Mouse (Mus musculus) intestine, embryonic 16.5 days (tissue): ENCODE measurements around the gene Cnppd1. TPM values are rescaled to one million over a fixed set of nuclear protein-coding genes. Genes with fewer than 3 reads are reported as not detected.
A peak's percentile ranks its signal among the peaks of the same experiment; 100 is the strongest.

Experiments
- ATAC-seq: fragments of 200-750 bp; cut with Nextera tagmentation; 2 replicates; pipeline ENCODE4 v1.8.0; 2017; ENCODE audit warnings: moderate TSS enrichment, moderate library complexity
- H3K27ac ChIP-seq: fragments of 300-500 bp; sonication (generic); 2 replicates; pipeline ENCODE4 v1.5.1; 2014; ENCODE audit warnings: mild to moderate bottlenecking, low read length
- H3K27me3 ChIP-seq: fragments of 300-500 bp; sonication (generic); replicated peaks from 2 replicates; pipeline ENCODE4 v1.6.1; 2014; ENCODE audit warnings: low read length, control low read depth, mixed read lengths; ENCODE audit not compliant: control insufficient read depth, insufficient read depth
- H3K36me3 ChIP-seq: fragments of 300-500 bp; sonication (generic); 2 replicates; pipeline ENCODE4 v1.6.1; 2014; ENCODE audit warnings: low read length, control low read depth; ENCODE audit not compliant: control insufficient read depth, insufficient read depth
- H3K4me1 ChIP-seq: fragments of 300-500 bp; sonication (generic); 2 replicates; pipeline ENCODE4 v1.6.1; 2014; ENCODE audit warnings: low read length, control low read depth, mixed read lengths; ENCODE audit not compliant: control insufficient read depth, insufficient read depth
- H3K4me2 ChIP-seq: fragments of 300-500 bp; sonication (generic); 2 replicates; pipeline ENCODE4 v1.6.1; 2014; ENCODE audit warnings: low read depth, low read length, control low read depth
- H3K4me3 ChIP-seq: fragments of 300-500 bp; sonication (generic); 2 replicates; pipeline ENCODE4 v1.5.1; 2014; ENCODE audit warnings: mild to moderate bottlenecking, low read length
- H3K9ac ChIP-seq: fragments of 300-500 bp; sonication (generic); 2 replicates; pipeline ENCODE4 v1.6.1; 2014; ENCODE audit warnings: low read depth, low read length
- H3K9me3 ChIP-seq: fragments of 300-500 bp; sonication (generic); 2 replicates; pipeline ENCODE4 v1.6.1; 2016; ENCODE audit warnings: low read length, control low read depth; ENCODE audit not compliant: control insufficient read depth
- WGBS: fragments of 180-500 bp; shearing (Covaris S2); extraction: QIAGEN DNeasy Blood & Tissue Kit; methylation state at CpG from one replicate; pipeline ENCODE4 v1.1.7; 2014; 5-methylcytosine and 5-hydroxymethylcytosine counted together
- polyA plus RNA-seq: library from polyadenylated mRNA; unstranded; fragments of >200 nt; fragmentation: Nextera tagmentation; extraction: Ambion mirVana; gene quantifications from 2 replicates; pipeline ENCODE4 v1.2.1, GENCODE M21; 2015

Cnppd1 gene
- polyA plus RNA-seq, 1 experiment from 2014 or later: 49.1 TPM

DNA sequence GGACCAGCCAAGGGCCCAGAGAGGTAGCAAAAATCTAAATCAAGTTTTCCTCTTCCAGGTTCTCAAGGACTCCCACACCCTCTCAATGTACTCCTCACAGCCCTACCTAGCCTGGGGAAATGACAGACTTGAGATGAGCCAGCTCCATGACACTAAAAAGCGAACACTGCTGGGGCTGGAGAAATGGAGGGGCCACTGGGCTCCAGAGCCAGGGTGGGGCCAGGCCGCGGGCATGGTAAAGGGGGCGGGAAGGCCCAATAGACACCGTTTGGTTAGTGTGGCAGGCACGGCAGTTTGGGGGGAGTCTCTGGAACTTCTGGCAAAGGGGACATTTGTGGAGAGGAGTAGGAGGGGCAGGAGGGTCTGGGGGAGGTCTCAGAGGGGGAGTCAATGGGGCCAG is 6.2 kb downstream of the Cnppd1 start:
- ATAC-seq: no peak
- WGBS: 83% methylated on average over 6 of the region's 6 CpGs

DNA sequence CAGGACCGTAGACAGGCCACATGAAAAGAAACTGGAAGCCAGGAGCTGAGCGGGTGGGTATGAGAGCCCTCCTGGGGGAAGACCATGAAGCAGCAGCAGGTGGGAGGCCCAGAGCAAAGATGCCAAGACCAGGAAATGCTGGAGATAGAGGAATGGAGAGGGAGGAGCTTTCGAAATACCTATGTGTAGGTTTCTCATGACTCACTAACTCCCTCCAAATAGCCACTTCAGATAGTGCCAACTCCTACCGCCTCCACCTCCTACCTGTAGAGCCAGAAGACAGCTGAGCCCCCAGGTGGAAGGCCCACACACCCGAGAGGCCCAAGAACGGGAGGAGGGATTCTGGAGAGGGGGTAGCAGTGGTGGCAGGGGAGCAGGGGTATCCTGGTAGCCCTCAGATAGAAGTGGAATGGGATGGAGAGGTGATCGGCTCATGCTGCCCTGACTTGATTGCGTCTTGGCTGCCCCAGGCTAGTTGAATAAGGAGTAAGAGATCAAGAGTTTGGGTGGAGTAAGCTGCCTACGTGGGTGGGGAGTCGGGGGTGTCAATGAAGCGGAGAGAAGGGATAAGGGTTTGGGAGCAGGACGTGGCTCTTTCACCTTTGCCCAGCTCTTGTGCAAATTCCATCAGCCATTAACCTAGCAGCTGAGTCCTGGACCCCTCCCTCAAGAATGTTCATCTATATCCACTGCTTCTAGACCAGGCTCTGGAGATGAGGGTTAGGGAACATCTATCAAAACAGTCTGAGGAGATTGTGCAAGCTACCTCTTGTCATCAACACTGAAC is 8.9 kb downstream of the Cnppd1 start, which contains the start of gene Slc23a3:
Gene Slc23a3, minus strand, starts transcription at position 470 of the 787 bp plus-strand sequence.
- no peak within 1 kb of the TSS for H3K4me2 ChIP-seq
- peaks cover 21% of the 10 kb centered on the region for H3K36me3 ChIP-seq
- no peaks in the 10 kb centered on the region for H3K9me3 ChIP-seq
- H3K4me1 ChIP-seq: peaks cover 3% of the 10 kb centered on the region; the same call in 1 of the 2 replicates
- 53% methylated on average over 12 of the region's 12 CpGs for WGBS
- no peak within 1 kb of the TSS for H3K4me3 ChIP-seq
- H3K27me3 ChIP-seq: no peaks in the 10 kb centered on the region
- ATAC-seq: no peak
- no peak within 1 kb of the TSS for H3K9ac ChIP-seq
- H3K27ac ChIP-seq: no peak within 1 kb of the TSS

More for the DNA sequence above, 6.2 kb downstream of the Cnppd1 start:
- H3K4me2 ChIP-seq: no peak overlapping the region
- no peak overlapping the region for H3K4me3 ChIP-seq
- no peak overlapping the region for H3K9ac ChIP-seq
- no peak overlapping the region for H3K27ac ChIP-seq
- no peaks in the 10 kb centered on the region for H3K27me3 ChIP-seq
- no peaks in the 10 kb centered on the region for H3K9me3 ChIP-seq
- 0 out of 2 replicates have a peak, but pooled peaks cover 3% of the 10 kb centered on the region for H3K4me1 ChIP-seq
- H3K36me3 ChIP-seq: peaks cover 21% of the 10 kb centered on the region

DNA sequence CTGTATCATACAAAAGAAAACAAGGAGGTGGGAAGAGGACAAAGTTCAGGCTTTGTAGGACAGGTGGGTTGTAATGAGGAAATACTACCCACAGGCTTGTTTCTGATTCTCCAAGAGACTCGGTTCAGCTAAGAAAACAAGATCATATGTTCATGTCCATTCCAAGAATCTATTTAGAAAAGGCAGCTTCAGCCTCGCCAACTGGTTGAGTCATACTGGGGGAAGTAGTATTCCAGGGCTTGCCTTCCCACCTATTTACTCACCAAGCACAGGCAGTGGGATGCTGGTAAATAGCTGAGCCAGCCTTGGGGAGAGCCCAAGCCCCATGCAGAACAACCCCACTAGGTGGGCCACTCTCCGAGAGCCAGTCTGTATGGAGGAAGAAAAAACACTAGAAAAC is 13.9 kb downstream of the Cnppd1 start:
- no peak for ATAC-seq

DNA sequence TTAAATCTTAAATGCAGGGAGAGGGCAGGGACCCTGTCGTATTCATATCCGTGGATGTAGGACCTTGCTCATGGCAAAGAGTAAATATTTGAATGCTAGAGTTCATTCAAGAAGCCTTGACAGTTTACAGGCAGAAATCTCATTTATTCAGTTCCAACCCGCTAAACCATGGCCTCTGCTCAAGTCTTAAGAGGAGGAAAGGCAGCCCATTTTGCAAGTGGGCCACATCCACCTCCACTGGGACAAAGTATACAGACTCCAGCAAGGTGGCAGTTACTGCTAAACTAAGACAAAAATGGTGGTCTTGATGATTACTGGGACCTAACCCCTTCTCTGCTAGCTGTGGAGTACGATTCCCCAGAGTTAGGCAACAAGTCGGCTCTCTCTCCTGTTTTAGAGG is 17.1 kb downstream of the Cnppd1 start:
- peak overlapping the region; percentile 99 for H3K27ac ChIP-seq
- H3K4me3 ChIP-seq: peak overlapping the region; percentile 66
- no peak; the same call in 1 of the 2 replicates for ATAC-seq
- H3K4me2 ChIP-seq: peak overlapping the region; percentile 51
- 28% methylated on average over 5 of the region's 5 CpGs for WGBS
- no peaks in the 10 kb centered on the region for H3K27me3 ChIP-seq
- H3K4me1 ChIP-seq: peaks cover 5% of the 10 kb centered on the region
- no peaks in the 10 kb centered on the region for H3K36me3 ChIP-seq
- H3K9me3 ChIP-seq: no peaks in the 10 kb centered on the region
- peak overlapping the region; percentile 80 for H3K9ac ChIP-seq

More for the DNA sequence above, 13.9 kb downstream of the Cnppd1 start:
- no peak overlapping the region; the same call in 1 of the 2 replicates for H3K27ac ChIP-seq
- no peaks in the 10 kb centered on the region for H3K27me3 ChIP-seq
- no peaks in the 10 kb centered on the region for H3K9me3 ChIP-seq
- WGBS: 66% methylated on average over 3 of the region's 3 CpGs
- H3K36me3 ChIP-seq: no peaks in the 10 kb centered on the region
- no peak overlapping the region for H3K4me2 ChIP-seq
- H3K4me3 ChIP-seq: no peak overlapping the region
- H3K4me1 ChIP-seq: peaks cover 5% of the 10 kb centered on the region
- no peak overlapping the region for H3K9ac ChIP-seq

DNA sequence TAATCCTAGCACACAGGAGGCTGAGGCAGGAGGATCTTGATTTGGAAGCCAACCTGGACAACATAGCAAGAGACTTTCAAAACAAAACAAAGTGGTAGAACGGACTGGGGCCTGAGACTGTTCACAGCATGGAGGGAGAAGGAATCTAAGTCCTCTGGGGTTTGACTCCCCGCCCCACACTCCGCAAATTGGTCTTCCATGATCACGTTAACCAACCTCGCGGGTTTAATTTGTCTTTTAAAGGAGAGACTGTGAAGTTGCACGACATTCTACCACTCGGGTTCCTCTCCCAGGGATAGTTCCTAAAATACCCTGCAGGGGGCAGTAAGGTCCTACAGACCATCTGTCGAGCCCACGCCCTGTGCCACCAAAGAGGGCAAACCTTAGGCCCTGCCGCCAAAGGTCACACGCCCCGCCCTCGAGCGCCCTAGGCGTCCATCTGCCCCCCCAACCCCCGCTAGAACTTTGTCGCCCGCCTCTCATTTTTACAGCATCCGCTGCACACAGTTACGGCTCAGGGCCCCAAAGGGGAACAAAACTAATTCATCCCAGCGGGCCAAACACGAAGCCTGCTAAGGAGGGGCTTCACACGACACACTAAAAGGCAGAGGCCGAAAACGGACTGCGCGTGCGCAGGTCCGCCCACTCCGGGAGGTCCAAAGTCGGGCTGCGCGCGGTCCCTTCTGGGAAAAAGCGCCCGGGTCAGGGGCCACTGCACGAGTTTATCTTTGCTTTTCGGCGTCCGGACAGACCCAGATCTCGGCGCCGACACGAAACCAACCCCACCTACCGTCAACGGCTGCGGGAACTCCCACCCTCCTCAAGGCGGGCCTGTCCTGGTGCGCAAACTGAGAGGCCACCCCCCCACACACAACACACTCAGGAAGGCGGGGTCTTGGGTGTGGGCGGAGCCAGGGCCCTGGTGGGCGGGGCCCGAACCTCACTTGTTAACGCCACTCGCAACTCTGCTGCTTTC is 17.9 kb downstream of the Cnppd1 start, which contains the start of gene Nhej1:
Gene Nhej1, minus strand, starts transcription at position 855 of the 976 bp plus-strand sequence.
- ATAC-seq: peak; percentile 97
- H3K9ac ChIP-seq: peak within 1 kb of the TSS; percentile 80
- no peaks in the 10 kb centered on the region for H3K27me3 ChIP-seq
- peak within 1 kb of the TSS; percentile 99 for H3K27ac ChIP-seq
- peak within 1 kb of the TSS; percentile 66 for H3K4me3 ChIP-seq
- whole genome bisulfite sequencing: 1% methylated on average over 56 of the region's 56 CpGs
- H3K36me3 ChIP-seq: no peaks in the 10 kb centered on the region
- peak within 1 kb of the TSS; percentile 65 for H3K4me2 ChIP-seq
- H3K9me3 ChIP-seq: no peaks in the 10 kb centered on the region
- H3K4me1 ChIP-seq: peaks cover 5% of the 10 kb centered on the region

DNA sequence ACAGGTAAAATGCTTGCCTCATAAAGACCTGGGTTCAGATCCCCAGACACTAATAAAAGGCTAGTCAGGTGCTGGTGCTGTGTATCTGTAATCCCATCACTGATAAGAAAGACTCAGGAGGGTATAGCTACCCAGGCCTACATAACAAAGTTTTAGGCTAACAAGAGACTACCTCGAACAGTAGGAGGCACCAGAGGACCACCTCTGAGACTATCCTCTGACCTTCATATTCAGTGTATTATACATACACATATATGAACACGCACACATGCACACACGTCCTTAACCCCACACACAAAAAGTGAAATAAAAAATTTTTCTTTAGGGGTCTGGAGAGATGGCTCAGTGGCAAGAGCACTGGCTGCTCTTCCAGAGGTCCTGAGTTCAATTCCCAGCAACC is 20.3 kb downstream of the Cnppd1 start:
- Histone ChIP-seq H3K27me3 (no peaks in the 10 kb centered on the region), H3K9ac (no peak overlapping the region), H3K27ac (no peak overlapping the region), H3K4me2 (no peak overlapping the region), H3K36me3 (no peaks in the 10 kb centered on the region), H3K4me3 (no peak overlapping the region), H3K4me1 (peaks cover 5% of the 10 kb centered on the region), H3K9me3 (no peaks in the 10 kb centered on the region)
- ATAC-seq: no peak
- WGBS: 82% methylated on average over 3 of the region's 3 CpGs

Other genes with a start within 250 kb of the Cnppd1 start
- 1.5 and 2.4 TPM in 2 replicates for gene Cryba2, start 249.6 kb downstream of the Cnppd1 start, polyA plus RNA-seq
- 0.07 and 0.16 TPM in 2 replicates for gene Cfap65, start 207.1 kb downstream of the Cnppd1 start, polyA plus RNA-seq
- gene Ihh, start 191.0 kb downstream of the Cnppd1 start, polyA plus RNA-seq: 25.3 and 27.9 TPM in 2 replicates
- 9.4 and 10.2 TPM in 2 replicates for gene Nhej1, start 17.5 kb downstream of the Cnppd1 start, polyA plus RNA-seq
- 1.2 and 1.5 TPM in 2 replicates for gene Slc23a3, start 8.8 kb downstream of the Cnppd1 start, polyA plus RNA-seq
- 44.7 and 50.8 TPM in 2 replicates for gene Retreg2, start 67 bp upstream of the Cnppd1 start, polyA plus RNA-seq
- gene Zfand2b, start 25.9 kb upstream of the Cnppd1 start, polyA plus RNA-seq: 53.2 and 54.6 TPM in 2 replicates
- 21.5 and 27.8 TPM in 2 replicates for gene Abcb6, start 37.7 kb upstream of the Cnppd1 start, polyA plus RNA-seq
- gene Ankzf1, start 49.4 kb upstream of the Cnppd1 start, polyA plus RNA-seq: 25.4 and 26.5 TPM in 2 replicates
- 28.3 and 31.7 TPM in 2 replicates for gene Atg9a, start 49.5 kb upstream of the Cnppd1 start, polyA plus RNA-seq
- 9.2 and 10.1 TPM in 2 replicates for gene Glb1l, start 68.1 kb upstream of the Cnppd1 start, polyA plus RNA-seq
- gene Stk16, start 68.1 kb upstream of the Cnppd1 start, polyA plus RNA-seq: 108 and 120 TPM in 2 replicates
- gene Tuba4a, start 77.2 kb upstream of the Cnppd1 start, polyA plus RNA-seq: 137 and 151 TPM in 2 replicates
- not detected in 2 replicates for gene A630095N17Rik, start 89.4 kb upstream of the Cnppd1 start, polyA plus RNA-seq
- 20.9 and 24.3 TPM in 2 replicates for gene Dnajb2, start 93.7 kb upstream of the Cnppd1 start, polyA plus RNA-seq
- 2.9 and 3.0 TPM in 2 replicates for gene Ptprn, start 121.8 kb upstream of the Cnppd1 start, polyA plus RNA-seq
- gene Resp18, start 135.7 kb upstream of the Cnppd1 start, polyA plus RNA-seq: 9.2 and 9.9 TPM in 2 replicates
- gene Dnpep, start 175.3 kb upstream of the Cnppd1 start, polyA plus RNA-seq: 159 and 160 TPM in 2 replicates
- 149 and 159 TPM in 2 replicates for gene Des, start 217.6 kb upstream of the Cnppd1 start, polyA plus RNA-seq
- 33.5 and 35.2 TPM in 2 replicates for gene Speg, start 232.6 kb upstream of the Cnppd1 start, polyA plus RNA-seq